Mouse (Mus musculus) hindbrain, embryonic 16.5 days (tissue): ENCODE data around the gene Gm3045. TPM values are rescaled to one million over a fixed set of nuclear protein-coding genes. Genes with fewer than 3 reads are reported as not detected.

ENCODE experiments used
- ATAC-seq: fragments of 200-750 bp; cut with Nextera tagmentation; 2 replicates; pipeline ENCODE4 v1.8.0; 2017; ENCODE audit warnings: moderate TSS enrichment, moderate library complexity
- H3K27ac ChIP-seq: fragments of 300-500 bp; sonication (generic); 2 replicates; pipeline ENCODE4 v1.5.1; 2014; ENCODE audit warnings: low read depth, mild to moderate bottlenecking, control low read depth, low read length, moderate library complexity
- H3K27me3 ChIP-seq: fragments of 300-500 bp; sonication (generic); replicated peaks from 2 replicates; pipeline ENCODE4 v1.6.1; 2014; ENCODE audit warnings: low read length; ENCODE audit not compliant: control insufficient read depth, insufficient read depth
- H3K36me3 ChIP-seq: fragments of 300-500 bp; sonication (generic); 2 replicates; pipeline ENCODE4 v1.6.1; 2014; ENCODE audit warnings: mild to moderate bottlenecking, low read length, moderate library complexity, mixed read lengths; ENCODE audit not compliant: control insufficient read depth, insufficient read depth
- H3K4me1 ChIP-seq: fragments of 300-500 bp; sonication (generic); 2 replicates; pipeline ENCODE4 v1.6.1; 2014; ENCODE audit warnings: low read depth, low read length; ENCODE audit not compliant: control insufficient read depth, insufficient read depth
- H3K4me2 ChIP-seq: fragments of 300-500 bp; sonication (generic); 2 replicates; pipeline ENCODE4 v1.6.1; 2014; ENCODE audit warnings: mild to moderate bottlenecking, low read length, control low read depth, moderate library complexity
- H3K4me3 ChIP-seq: fragments of 300-500 bp; sonication (generic); 2 replicates; pipeline ENCODE4 v1.5.1; 2014; ENCODE audit warnings: mild to moderate bottlenecking, low read length, control low read depth, moderate library complexity
- H3K9ac ChIP-seq: fragments of 300-500 bp; sonication (generic); 2 replicates; pipeline ENCODE4 v1.6.1; 2014; ENCODE audit warnings: low read depth, mild to moderate bottlenecking, control low read depth, low read length, moderate library complexity
- H3K9me3 ChIP-seq: fragments of 300-500 bp; sonication (generic); 2 replicates; pipeline ENCODE4 v1.6.1; 2014; ENCODE audit warnings: mild to moderate bottlenecking, low read length, moderate library complexity; ENCODE audit not compliant: control insufficient read depth
- WGBS: fragments of 180-500 bp; shearing (Covaris S2); extraction: QIAGEN DNeasy Blood & Tissue Kit; methylation state at CpG from one replicate; pipeline ENCODE4 v1.1.7; 2014; 5-methylcytosine and 5-hydroxymethylcytosine counted together
- polyA plus RNA-seq: library from polyadenylated mRNA; unstranded; fragments of >200 nt; fragmentation: Nextera tagmentation; extraction: Ambion mirVana; gene quantifications from 2 replicates; pipeline ENCODE4 v1.2.1, GENCODE M21; 2015

The Gm3045 gene
- polyA plus RNA-seq, 1 experiment from 2014 or later, result not detected

DNA sequence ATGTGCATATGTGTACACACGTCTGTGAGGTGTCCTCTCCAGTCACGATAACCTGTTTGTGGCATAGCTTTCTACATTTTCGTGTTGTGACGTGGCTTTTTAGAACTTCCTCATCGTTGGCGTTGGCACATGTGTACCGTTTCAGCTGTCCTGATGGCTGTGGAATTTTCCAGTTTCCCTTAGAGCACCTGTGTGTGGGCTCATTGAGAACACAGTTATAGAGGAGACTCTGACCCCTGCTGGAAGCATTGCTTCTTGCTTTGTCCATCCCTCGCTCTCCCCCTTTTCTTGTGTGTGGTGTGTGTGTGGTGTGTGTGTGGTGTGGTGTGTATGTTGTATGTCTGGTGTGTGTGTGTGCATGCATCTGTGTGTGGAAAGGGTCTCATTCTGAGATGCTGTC, 23.6 kb downstream of the Gm3045 start:
- Histone ChIP-seq H3K36me3 (no peaks in the 10 kb centered on the region), H3K9ac (no peak overlapping the region), H3K4me2 (no peak overlapping the region), H3K9me3 (no peaks in the 10 kb centered on the region), H3K27me3 (no peaks in the 10 kb centered on the region), H3K4me3 (no peak overlapping the region), H3K27ac (no peak overlapping the region), H3K4me1 (peaks cover 2% of the 10 kb centered on the region; the same call in 1 of the 2 replicates)
- ATAC-seq, result peak; percentile 60
- WGBS, result 73% methylated on average over 8 of the region's 8 CpGs

DNA sequence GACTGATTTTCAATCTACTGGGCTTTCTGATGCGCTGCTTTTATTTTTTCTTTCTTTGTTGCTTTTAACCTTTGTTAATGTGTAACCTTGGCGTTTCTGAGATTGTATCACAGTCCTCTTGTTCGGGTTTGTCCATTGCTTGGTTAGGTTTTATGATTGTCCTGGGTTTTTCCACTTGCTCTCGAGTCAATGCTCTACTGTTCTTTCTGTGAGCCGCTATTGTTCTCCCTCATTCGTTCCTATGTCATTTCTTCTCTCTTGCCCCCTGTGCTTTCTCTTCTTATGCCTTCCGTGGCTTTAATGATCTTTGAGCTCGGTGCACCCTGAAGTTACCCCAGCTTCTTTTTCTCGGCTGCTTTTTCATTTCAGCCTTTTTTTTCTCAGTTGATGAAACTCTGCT, 31.6 kb downstream of the Gm3045 start:
- Histone ChIP-seq H3K27me3 (no peaks in the 10 kb centered on the region; the same call in 1 of the 2 replicates), H3K27ac (no peak overlapping the region), H3K4me1 (no peaks in the 10 kb centered on the region), H3K4me2 (no peak overlapping the region), H3K4me3 (no peak overlapping the region), H3K9ac (no peak overlapping the region), H3K9me3 (no peaks in the 10 kb centered on the region), H3K36me3 (no peaks in the 10 kb centered on the region)
- WGBS, result 28% methylated on average over 9 of the region's 9 CpGs
- no peak for ATAC-seq

DNA sequence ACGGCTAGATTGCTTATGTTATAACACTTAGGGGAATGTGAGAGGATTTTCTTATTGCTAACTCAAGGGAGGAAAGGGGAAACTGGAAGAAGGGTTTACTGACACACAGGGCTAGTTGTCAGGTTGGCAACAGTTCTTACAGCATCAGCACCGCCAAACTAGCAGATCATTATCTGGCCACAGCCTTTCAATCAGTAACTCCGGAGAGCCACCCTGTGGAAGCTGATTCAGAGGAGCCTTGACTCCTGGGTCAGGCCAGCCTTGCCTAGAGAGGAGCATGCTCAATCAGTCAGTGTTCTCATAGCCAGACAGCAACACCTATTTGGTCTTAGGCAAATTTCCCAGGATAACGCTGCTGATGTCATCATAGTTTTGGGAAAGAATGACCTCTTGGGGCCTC, 35.1 kb downstream of the Gm3045 start:
- Histone ChIP-seq H3K27me3 (no peaks in the 10 kb centered on the region; the same call in 1 of the 2 replicates), H3K36me3 (no peaks in the 10 kb centered on the region), H3K4me2 (no peak overlapping the region), H3K4me1 (no peaks in the 10 kb centered on the region), H3K27ac (no peak overlapping the region), H3K9me3 (no peaks in the 10 kb centered on the region), H3K9ac (no peak overlapping the region), H3K4me3 (no peak overlapping the region)
- ATAC-seq, result no peak
- 83% methylated on average over 4 of the region's 4 CpGs for WGBS

DNA sequence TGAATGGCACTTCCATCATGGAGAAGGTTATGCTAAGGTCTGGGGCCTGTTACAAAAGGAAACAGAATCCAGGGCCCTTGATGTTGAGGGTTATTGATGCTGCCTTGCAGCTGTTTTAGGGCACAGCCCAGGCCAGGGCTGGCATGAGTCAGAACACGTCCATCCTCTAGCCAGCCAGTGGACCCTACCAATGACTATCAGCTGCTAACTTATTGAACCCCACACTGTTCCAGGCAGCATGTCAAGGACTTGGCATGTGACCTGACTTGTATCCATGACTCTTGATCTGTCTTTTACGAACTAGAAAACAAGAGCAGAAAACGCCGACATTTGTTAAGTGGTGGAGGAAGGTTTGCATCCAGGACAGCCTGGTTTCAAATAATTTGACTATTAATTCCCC, 36.4 kb downstream of the Gm3045 start:
- H3K27ac ChIP-seq, result no peak overlapping the region
- H3K27me3 ChIP-seq, result no peaks in the 10 kb centered on the region; the same call in 1 of the 2 replicates
- no peak overlapping the region for H3K4me3 ChIP-seq
- WGBS, result 75% methylated on average over 4 of the region's 4 CpGs
- no peaks in the 10 kb centered on the region for H3K9me3 ChIP-seq
- no peak overlapping the region for H3K9ac ChIP-seq
- H3K4me1 ChIP-seq, result no peaks in the 10 kb centered on the region
- no peaks in the 10 kb centered on the region for H3K36me3 ChIP-seq
- no peak overlapping the region for H3K4me2 ChIP-seq
- ATAC-seq, result peak; percentile 77; the same call in 1 of the 2 replicates

DNA sequence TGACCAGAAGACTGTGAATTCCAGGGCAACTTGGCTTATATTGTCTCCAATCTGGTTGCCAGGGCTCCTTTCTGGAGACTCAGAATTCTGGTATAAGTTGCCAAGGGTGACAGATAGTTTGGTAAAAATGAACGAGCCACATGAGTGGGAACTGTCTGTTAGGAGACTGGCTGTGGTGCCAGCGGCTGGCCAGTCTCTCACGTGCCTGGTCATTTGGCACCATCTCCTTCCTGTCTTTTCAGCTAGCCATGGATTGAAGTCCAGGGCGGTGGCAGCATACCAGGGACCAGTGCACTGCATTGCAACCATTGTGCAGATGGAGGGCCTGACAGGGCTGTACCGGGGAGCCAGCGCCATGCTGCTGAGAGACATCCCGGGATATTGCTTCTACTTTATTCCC, 36.9 kb downstream of the Gm3045 start:
- Histone ChIP-seq H3K27me3 (no peaks in the 10 kb centered on the region; the same call in 1 of the 2 replicates), H3K36me3 (no peaks in the 10 kb centered on the region), H3K9ac (no peak overlapping the region), H3K4me1 (no peaks in the 10 kb centered on the region), H3K9me3 (no peaks in the 10 kb centered on the region), H3K4me2 (no peak overlapping the region), H3K4me3 (no peak overlapping the region), H3K27ac (no peak overlapping the region)
- ATAC-seq, result peak; percentile 69
- WGBS, result 67% methylated on average over 7 of the region's 7 CpGs

DNA sequence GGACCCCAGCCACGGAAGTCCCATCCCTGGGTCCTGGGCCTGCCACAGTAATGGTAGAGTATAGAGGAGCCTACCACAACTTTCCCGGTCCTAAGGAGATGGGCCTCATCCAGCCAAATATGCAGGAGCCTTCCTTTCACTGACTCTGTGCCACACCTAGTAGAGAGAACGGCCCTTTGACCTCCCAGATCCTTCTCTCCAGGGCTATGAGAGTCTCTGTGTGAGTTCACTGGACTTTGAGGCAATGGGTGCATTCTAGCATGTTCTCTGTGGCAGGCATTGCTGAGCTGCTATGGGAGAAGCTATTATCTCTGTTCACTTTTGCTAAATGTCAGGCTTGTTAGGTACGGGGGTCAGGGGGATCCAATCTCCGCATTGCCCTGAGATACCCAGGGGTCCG, 37.4 kb downstream of the Gm3045 start:
- no peak overlapping the region for H3K4me2 ChIP-seq
- H3K4me3 ChIP-seq, result no peak overlapping the region
- H3K4me1 ChIP-seq, result no peaks in the 10 kb centered on the region
- no peak; the same call in 1 of the 2 replicates for ATAC-seq
- no peak overlapping the region for H3K9ac ChIP-seq
- H3K27ac ChIP-seq, result no peak overlapping the region
- WGBS, result 67% methylated on average over 6 of the region's 6 CpGs
- H3K27me3 ChIP-seq, result no peaks in the 10 kb centered on the region; the same call in 1 of the 2 replicates
- H3K36me3 ChIP-seq, result no peaks in the 10 kb centered on the region
- no peaks in the 10 kb centered on the region for H3K9me3 ChIP-seq

DNA sequence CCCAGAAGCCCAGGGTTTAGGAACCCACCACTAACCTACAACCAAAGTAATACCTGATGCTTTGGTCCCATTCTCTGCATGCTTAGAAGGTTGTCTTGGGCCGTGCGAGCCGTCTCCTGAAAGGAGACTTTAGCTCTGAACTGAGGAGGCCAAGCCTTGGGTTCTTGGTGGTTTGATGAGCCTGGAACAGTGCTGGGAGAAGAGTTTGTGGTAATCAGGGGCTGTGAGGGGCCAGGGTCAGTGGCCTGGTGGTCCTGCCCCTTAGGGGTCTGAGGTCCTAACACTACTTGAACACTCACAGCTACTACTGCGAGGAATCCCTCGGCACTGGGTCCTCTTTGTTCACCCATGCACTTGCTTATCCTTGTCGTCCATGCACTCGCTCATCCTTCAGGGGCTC, 41.4 kb downstream of the Gm3045 start:
- no peak for ATAC-seq
- WGBS, result 95% methylated on average over 7 of the region's 7 CpGs

DNA sequence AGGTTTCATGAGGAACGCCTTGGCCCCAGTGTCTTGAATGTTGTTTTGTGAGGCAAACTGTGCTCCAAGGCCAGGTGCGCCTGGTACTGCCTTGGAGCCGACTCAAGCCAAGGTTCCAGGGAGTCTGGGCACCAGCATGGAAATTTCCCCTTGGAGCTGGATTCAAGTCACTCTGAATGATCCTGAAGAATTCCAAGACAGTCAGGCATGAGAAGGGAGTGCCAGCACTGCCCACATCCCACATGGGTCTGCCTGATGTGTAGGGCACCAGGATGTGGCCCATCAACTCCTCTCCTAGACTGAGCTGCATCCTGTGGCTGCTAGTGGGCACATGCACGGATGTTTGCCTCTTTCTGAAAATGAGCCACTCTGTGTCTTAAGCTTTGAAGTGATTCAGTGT, 42.1 kb downstream of the Gm3045 start:
- ATAC-seq, result no peak
- Histone ChIP-seq H3K4me2 (no peak overlapping the region), H3K27ac (no peak overlapping the region), H3K9ac (no peak overlapping the region), H3K36me3 (no peaks in the 10 kb centered on the region), H3K4me3 (no peak overlapping the region), H3K4me1 (no peaks in the 10 kb centered on the region; the same call in 1 of the 2 replicates), H3K27me3 (0 out of 2 replicates have a peak, but pooled peaks cover 2% of the 10 kb centered on the region), H3K9me3 (no peaks in the 10 kb centered on the region)
- 96% methylated on average over 4 of the region's 4 CpGs for WGBS

More for the DNA sequence above, 41.4 kb downstream of the Gm3045 start:
- Histone ChIP-seq H3K27ac (no peak overlapping the region), H3K9ac (no peak overlapping the region), H3K36me3 (no peaks in the 10 kb centered on the region), H3K27me3 (0 out of 2 replicates have a peak, but pooled peaks cover 2% of the 10 kb centered on the region), H3K4me2 (no peak overlapping the region), H3K4me3 (no peak overlapping the region), H3K9me3 (no peaks in the 10 kb centered on the region), H3K4me1 (no peaks in the 10 kb centered on the region; the same call in 1 of the 2 replicates)

DNA sequence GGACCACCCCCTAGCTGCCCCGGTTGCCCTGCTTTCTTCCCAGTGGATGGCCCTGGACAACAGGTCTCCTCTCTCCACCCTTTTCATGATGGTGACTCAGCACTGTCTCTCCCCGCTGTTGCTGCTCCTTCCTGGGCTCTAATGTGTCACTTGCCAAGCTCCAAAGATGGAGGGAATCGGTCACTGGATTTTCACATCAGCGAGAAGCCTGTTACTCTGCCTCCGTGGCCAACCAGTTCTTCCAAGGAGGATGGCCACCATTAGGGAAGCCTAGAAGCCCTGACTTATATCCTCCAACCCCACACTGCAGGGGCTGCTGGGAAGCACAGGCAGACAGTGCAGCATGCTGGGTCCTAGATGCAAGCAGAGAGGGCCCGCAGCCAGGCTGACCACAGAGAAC, 44.8 kb downstream of the Gm3045 start:
- no peaks in the 10 kb centered on the region for H3K36me3 ChIP-seq
- H3K4me3 ChIP-seq, result no peak overlapping the region
- H3K4me1 ChIP-seq, result peaks cover 3% of the 10 kb centered on the region; the same call in 1 of the 2 replicates
- H3K9ac ChIP-seq, result no peak overlapping the region
- H3K27me3 ChIP-seq, result peaks cover 4% of the 10 kb centered on the region; the same call in 1 of the 2 replicates
- no peak for ATAC-seq
- no peak overlapping the region for H3K4me2 ChIP-seq
- no peak overlapping the region for H3K27ac ChIP-seq
- 89% methylated on average over 6 of the region's 6 CpGs for WGBS
- H3K9me3 ChIP-seq, result no peaks in the 10 kb centered on the region
